Mouse (Mus musculus): Measurements from ENCODE around the gene Asic2. TPM values are rescaled to one million over a fixed set of nuclear protein-coding genes. Genes with fewer than 3 reads are reported as not detected.

Gene Asic2
- total RNA-seq, 2 experiments from 2014 or later, result 54.3 to 55.8 TPM

DNA sequence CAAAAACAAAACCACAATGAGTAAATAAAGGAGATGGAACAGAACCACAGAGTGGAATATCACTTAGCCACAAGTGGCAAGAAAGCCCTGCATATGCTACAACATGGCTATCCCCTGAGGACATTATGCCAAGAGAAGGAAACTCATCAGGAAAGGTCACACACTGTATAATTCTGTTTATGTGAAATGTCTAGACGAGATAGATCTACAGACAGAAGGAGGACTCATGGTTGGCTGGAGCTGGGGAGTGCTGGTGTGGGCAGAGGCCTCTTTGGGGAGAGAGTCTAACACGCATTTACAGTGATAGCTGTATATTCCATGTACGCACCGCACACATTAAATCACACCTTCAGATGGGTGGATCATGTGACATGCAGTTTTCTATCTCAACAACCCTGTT, 884.4 kb downstream of the Asic2 start:
- DNase-seq, result no peak

DNA sequence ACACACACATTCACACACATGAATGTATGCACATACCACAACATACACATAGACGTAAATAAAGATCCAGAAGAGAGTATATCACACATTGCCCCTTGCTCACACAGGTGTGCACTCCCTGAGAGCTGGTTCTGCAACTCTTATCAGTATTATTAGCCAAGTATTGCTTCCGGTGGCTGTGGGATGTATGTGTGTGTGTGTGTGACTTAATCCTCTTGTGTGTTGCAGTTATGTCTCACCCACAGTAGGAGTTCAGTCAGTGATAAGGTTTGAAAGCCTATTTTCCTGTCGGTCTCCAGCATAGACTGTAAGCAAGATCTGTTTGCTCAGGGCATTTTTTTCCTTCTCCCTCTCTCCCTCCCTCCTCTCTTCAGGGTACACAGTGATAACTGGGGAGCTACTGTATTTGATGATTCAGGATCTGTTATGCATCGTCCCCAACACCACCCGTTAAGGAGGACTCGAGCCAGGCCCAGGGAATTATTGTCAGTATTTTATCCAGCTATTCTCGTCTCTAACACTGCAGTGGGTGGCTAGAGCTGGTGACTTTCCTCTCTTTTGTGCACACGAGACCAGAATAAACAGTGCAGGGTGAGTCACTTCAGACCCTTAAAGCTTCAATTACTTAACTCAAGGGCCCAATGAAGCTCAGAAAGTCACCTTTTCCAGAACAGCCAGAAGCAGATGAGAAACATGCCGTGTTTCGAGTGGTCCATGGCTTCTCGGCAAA, 888.0 kb downstream of the Asic2 start:
- peak in 1 of 2 experiments; percentile 42 for DNase-seq

DNA sequence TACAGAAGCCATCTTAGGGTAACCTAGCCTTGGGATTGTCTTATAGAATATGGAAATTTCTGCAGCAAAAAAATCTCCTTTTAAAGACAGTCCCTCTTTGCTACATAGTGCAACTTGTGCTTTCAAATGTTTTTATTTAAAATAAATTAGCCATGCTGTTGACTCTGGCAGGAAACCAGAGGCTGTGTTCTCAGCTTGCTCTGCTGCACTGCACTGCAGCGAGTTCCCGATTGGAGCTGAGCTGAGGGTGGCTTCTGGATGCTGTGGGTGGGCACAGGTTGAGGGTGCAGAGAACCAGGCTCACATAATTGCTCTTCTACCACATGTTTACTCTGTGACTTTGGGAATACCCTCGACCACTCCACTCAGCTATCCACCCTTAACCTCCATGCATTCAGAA, 889.0 kb downstream of the Asic2 start:
- DNase-seq, result peak in 1 of 2 experiments; percentile 31

DNA sequence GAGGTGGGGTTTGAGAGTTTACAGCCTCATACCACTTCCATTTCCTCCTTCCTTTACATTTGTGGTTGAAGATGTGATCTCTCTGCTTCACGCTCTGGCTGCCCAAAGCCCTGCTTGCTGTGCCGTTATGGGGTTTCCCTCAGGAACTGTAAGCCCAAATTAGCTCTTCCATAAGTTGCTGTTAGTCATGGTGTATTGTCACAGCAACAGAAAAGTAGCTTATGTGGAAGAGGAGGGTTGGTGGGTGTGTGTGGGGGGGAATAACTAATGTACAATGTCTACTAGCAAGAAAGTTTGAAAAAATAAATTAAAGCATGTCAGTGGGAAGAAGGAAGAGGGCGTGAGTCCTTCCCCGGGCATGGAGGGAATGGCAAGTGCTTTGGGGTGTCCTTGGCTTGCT, 896.4 kb downstream of the Asic2 start:
- DNase-seq, result no peak

DNA sequence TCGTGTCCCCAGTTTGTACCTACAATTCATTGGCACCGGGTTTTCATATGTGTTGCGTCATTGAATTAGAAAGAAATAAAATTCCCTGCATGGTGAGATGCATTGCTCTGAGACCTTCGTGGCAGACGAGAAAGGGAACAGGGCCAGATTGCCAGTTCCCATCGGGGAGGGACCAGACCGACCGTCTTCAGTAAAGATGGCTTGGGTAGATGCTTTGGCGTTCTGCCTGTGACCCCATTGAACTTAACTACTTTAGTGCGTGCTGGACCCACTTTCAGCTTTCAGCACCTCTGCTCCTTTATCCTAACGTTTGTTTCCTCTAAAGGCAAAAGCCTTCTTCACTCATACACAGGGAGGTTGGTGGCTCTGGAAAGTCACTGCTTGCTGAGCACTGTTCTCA, 902.9 kb downstream of the Asic2 start:
- no peak for DNase-seq

DNA sequence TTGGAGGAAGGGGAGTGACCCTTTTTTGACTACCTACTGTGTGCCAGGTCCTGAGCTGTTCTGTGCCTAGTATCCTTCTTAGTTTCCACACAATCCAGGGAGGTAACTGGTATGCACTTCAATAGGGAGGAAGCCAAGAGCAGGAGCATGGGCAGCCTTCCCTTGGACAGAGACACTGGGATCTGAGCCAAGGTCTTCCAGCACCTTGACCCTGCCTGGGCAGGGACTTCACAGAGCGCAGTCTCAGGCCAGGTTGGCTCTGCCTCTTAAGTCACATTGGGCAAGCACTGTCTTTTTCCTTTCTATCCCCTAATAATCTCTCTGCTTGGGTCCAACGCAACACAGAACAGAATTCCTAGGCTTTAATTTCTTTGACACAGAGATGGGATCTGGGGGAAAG, 904.3 kb downstream of the Asic2 start:
- no peak for DNase-seq

DNA sequence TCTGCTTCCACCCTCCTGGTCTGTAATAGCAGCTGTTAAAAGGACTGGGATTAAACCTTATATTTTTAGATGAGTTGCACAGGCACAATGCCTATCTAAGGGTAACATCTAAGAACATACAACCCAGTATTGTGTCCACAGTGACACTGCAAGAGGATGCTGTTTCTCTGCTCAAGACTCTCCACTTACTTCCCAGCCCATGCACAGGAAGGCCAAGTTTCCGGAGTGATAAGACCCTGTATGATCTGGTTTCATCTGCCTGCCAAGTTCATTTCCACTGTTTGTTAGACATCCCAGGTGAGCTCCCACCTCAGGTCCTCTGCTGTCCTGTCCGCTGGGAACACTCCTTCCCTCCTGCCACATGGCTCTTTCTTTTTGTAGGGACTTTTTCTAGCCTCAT, 908.2 kb downstream of the Asic2 start:
- DNase-seq, result no peak

DNA sequence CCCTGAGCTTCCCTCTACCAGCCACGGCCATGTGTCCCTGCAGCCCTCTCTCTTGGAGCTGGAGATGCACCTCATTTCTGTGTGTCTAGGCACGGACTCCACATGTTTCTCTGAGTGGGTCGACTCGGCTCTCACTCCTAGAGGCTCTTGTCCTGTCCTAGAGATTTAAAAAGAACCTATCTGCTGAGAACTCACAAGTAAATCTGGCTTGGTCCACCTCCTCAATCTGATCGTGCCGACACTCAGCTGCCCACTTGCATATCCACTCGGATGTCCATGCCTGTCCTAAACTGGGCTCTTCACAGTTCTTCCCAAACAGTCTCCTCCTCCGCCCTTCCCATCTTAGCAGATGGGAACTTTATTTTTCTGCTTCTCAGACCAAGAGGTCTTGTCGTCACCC, 908.7 kb downstream of the Asic2 start:
- no peak for DNase-seq

DNA sequence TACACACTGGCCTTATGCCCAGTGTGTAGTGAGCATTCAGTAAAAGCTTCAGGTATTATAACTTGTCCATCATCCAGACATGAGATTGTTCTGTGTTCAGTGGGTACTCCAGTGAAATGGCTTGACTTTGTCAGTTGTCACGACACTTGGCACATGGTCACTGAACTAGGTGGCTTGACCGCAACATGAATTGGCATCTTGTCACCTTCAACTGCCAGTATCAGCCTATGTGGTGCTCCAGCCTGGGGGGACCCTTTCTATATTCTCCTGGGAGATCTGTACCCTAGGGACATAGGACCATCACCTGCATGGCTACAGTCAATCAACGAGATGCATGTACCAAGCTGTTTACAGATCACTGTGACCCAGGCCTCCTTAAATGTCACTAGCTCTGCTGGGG, 910.8 kb downstream of the Asic2 start:
- DNase-seq, result no peak

DNA sequence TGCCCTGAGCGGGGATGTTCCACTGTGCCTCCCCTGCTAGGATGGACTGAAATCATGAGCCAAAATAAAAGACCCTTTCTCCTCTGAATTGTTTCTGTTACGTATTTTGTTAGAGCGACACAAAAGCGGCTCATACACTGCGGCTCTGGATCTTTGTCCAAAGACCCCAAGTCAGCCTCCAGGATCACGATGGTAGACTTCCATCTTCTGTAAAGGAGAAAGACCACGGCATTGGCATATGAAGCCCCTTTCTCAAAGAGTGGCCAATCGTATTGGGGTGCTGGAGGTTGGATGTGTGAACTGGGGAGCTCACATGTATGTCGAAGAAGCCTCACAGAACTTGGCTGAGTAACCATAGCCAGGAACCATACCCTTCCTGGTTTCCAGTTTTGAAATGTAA, 911.5 kb downstream of the Asic2 start:
- DNase-seq, result no peak

DNA sequence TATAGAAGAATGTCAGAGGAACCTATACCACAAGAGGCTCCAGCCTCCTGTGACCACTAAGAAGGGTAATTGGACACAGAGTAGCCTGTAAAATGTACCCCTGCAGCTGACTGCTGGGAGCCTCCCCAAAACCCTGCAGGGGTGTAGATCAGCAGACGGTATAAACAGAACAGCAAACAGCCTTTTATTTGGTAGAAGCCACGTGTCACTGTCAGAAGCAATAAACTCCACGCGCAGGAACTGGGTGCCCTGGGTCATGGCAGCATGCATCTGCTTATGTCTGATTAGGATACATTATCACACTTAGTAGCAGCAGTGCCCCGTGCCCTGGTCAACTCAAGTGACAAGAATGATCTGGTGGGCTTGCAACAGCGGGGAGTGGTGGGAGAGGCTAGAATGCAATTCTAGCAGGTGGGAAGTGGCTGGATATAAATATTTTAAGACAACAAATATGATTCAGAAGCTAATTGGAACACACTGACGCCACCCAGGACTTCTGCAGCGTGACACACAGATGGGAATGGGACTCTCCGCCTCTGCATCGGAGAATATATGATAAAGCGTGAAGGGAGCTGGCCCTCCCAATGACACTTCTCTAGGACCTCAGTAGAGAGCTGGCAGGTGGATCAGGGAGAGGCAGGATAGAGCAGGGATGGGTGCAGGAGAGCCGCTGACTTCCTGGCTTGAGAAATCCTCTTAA, 912.7 kb downstream of the Asic2 start:
- DNase-seq, result peak in 1 of 2 experiments; percentile 12

DNA sequence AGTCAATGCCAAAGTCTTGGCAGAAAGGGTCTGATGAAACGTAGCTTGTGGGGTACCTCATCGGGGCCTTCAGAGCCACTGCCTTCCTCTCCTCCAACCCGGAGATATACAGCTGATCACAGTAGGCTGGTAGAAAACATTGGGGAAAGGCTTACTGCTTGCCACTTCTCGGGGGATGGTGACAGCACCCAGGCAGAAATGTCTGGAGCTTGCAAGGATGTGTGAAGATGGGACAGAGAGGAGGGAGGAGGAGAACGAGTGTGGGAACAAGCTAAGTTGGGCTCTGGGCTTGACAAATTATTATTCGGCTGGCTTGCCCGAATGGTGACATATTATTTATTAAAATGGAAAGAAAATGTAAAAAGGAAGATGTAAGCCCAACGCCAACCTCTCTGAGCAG, 914.4 kb downstream of the Asic2 start:
- no peak for DNase-seq

DNA sequence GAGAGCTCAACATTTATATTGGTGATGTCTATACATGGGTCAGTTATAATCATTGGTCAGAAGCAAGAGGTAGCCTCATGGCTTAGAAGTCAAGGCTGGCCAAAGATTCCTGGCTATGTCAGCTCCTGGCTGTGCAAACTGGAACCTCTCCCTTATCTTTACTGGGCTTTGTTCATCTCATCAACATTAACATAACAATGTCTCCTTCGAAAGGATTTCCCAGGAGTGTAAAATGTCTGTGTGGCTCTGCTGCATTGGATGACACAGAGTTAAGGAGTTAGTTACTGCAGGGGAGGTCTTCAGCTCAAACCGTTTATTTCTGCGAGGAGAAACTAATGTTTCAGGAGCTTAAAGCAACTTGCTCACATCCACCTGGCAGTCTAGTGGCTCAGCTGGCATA, 926.6 kb downstream of the Asic2 start:
- DNase-seq, result no peak

DNA sequence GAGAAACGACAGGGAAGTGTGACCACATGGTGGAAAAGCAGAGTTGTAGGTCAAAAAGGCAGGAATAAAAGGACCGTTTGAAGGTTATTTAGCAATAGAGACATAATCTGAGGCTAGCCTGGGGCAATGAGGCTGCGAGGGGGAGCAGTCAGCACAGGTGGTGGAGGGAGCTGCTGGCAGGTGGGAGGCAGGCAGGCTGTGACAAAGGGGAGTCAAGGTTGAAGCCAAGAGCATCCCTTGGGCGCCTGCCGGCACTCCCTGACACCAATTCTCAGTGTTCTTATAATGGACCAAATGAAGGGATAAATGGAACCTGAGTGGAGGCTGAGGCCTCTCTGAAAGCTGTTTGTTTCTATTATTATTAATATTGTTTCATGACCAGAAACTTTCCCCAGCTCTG, 928.3 kb downstream of the Asic2 start:
- DNase-seq, result no peak

DNA sequence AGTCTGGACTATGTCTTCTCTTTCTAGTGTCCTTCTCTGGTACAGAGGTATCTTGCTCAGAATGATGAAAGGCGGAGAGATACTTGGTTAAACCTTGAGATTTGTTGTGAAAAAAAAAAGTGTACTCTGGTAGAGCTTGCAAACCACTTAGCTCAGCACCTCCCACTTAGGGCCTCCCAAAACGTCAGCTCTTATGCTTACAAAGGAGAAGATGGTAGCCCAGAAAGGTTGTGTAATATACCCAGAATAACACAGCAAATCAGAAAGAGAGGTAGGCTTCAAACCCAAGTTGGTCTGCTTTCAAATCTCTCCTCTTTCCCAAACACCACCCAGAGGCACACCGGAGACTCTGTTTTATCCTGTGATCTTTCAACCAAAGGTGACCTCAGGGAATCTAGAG, 936.1 kb downstream of the Asic2 start:
- no peak for DNase-seq

DNA sequence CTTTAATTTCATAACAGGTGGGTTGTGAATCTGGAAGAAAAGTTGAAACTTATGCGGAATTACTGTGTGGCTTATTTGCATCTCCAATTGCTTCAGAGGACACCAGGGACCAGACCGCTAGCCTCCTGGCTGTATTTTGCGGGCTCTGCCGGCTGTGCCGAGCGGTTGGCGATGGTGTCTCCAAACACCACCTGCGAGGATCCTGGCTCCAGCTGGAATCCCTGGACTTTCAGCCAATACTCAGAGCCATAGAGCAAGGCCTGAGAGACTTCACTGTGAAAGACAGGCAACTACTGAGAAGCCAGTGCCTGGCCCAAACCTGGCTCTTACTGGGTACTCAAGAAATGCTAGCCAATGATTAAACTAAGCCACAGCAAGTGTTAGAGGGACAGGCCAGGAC, 953.5 kb downstream of the Asic2 start:
- DNase-seq, result no peak

DNA sequence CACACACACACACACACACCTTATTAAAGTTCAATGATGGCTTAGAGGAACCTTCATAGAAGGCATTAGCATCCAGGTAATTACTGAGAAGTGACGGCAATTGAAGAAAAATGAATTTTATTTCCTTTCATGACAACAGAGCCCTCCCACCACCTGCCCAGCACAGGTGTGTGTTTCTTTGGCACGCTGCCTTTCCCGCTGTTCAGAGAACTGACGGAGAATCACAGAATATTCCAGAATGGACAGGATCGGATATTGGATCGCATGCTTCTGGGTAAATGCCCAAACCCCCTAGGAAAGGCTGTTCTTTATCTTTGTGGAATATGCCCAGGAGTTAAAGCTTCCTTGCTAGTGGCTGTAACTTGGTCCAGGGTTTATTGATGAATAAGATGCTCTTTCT, 954.8 kb downstream of the Asic2 start:
- no peak for DNase-seq

DNA sequence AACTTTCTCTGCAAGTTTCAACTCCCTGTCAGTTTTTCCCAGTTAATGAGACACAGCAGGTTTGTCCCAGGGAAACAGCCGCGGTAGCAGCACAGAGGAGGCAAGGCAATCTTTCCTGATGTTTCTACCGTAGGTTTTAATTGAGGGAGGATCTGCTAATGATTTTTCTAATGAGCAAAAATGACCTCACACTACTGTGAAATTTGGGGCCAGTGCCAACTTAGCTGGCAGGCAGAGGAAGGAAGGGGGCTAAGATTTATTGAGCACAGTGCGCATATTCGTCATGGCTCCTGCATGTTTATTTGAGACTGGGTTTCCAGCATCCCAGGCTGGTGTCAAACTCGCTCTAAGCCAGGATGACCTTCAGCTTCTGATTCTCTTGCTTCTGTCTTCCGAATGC, 957.5 kb downstream of the Asic2 start:
- no peak for DNase-seq

DNA sequence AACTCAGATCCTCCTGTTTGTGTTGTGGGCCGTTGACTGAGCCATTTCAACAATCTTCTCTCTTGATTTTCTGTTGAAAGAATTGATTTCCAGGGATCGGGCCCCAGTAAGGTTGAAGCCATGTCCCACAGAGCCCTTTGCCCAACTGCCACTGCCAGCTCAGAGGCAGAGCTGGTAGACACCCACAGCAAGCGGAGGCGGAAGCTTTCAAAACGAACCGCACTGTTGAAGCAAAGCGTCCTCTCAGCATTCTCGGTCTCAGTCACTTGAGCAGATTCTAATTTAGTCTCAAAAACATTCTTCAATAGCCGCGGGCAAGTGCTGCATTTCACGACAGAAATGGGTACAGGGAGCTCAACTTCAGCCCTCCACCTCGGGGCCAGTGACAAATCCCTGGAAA, 958.9 kb downstream of the Asic2 start:
- DNase-seq, result peak in 1 of 2 experiments; percentile 11

DNA sequence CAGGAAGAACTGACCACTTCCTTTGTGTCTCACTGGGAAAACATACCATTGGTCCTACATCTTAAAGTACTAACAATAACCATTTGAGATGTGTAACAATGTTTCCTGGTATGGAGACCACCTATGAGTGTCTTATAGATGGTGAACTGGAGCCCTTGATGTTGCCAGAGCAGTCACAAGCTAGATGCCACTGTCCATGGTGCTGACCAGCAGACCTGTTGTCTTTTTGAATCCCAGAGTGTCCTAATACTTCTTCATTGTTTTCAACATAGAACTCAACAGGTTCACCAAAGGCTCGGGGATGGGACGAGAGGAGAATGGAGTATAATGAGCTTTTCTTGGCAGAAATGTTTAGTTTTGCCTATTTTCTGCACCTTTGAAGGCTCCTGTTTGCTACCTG, 962.4 kb downstream of the Asic2 start:
- DNase-seq, result no peak

DNA sequence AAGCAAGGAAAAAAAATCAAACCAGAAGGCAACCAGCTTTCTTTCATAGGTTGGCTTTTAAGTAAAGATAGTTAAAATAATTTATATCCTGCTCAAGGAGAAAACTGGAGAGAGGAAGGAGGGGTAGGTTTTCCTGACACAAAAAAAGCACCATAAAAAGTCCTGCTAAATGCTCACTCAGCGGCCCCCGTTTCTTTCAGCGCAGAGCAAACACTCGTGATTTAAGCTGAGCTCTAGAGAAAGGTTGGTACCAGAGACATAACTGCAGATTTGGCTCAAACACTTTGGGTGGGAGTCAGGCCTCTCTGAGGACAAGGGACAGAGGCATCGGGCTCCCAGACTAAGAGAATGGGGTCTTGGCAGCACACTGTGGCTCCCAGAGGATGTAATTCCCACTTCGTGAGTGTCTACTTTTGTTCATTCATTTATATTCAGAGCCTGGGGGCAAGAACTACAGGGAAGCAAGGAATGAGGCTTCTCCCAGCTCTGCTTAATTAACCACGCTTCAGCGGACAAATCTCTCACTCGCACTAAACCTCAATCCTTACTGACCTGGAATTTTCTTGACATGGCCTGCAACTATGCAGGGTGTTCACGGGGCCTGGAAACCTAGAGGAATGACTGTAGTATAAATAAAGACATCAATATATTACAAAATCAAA, 965.4 kb downstream of the Asic2 start:
- DNase-seq, result no peak

DNA sequence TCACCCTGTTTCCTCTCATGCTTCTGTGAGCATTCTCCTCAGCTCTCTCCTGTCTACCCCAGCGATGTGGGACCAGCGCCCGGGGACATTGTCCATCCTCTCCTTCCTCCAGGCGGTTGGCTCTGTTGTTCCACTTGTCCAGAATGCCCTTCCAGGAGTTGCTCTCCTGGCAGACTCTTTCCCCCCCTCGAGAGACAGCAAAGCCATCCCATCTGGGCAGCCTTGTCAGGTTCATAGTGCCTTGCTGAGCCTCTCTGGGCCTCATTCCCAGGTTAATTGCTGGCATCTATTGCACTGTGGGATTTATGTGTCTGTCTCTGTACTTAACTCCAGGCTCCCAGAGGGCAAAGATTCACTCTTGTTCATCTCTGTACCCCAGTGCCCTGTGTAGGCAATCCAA, 972.6 kb downstream of the Asic2 start:
- DNase-seq, result no peak

DNA sequence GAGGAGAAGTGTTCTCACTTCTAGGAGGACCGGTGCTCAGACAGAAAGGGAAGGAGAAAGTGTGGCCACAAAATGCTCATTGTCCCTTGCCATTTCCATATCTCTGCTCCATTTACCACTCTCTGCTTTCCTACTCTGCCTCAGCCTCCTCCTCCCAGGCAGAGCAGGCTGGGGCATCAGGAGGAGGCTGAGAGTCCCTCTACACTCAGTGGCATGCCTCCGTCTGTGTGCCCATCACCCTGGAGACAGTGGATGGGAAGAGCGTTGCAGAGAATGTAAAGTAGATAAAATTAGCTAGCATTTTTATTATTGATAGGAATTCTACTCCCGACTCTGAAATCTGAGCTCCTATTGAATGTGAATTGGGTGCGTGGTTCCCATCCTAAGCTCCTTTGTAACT, 984.7 kb downstream of the Asic2 start:
- DNase-seq, result no peak

Data from layer of hippocampus, postnatal 36 days (tissue).